Mouse (Mus musculus) spleen, adult 2 months (tissue): ENCODE results near the gene Kif12.

ENCODE experiments used
- CTCF ChIP-seq: fragments of 200-500 bp; IDR thresholded peaks from 2 replicates; pipeline ENCODE4 v1.5.1; 2011; ENCODE audit warnings: mild to moderate bottlenecking, inconsistent platforms; ENCODE audit not compliant: insufficient read depth, insufficient read length, insufficient replicate concordance; ENCODE audit errors: extremely low read depth
- POLR2A ChIP-seq: fragments of 200-500 bp; IDR thresholded peaks from 2 replicates; pipeline ENCODE4 v1.6.1; 2011; ENCODE audit warnings: low read depth, low read length, inconsistent platforms

- TF ChIP-seq CTCF (no peak), POLR2A (no peak)
Measured at GRCm38 (mm10) chr4:63154028-63154427, 17.9 kb downstream of the Kif12 start.
